Mouse (Mus musculus) stomach, embryonic 14.5 days (tissue): Measurements from ENCODE around the gene Ptprm. TPM values are rescaled to one million over a fixed set of nuclear protein-coding genes. Genes with fewer than 3 reads are reported as not detected.

Experiments used
- ATAC-seq: fragments of 200-750 bp; cut with Nextera tagmentation; 2 replicates; pipeline ENCODE4 v1.8.0; 2017; ENCODE audit warnings: low read depth, moderate TSS enrichment; ENCODE audit not compliant: insufficient number of reproducible peaks, insufficient read depth, low FRiP score
- H3K27ac ChIP-seq: fragments of 300-500 bp; sonication (generic); 2 replicates; pipeline ENCODE4 v1.5.1; 2014; ENCODE audit warnings: mild to moderate bottlenecking, low read length, moderate library complexity, mixed read lengths
- H3K27me3 ChIP-seq: fragments of 300-500 bp; sonication (generic); 2 replicates; pipeline ENCODE4 v1.6.1; 2014; ENCODE audit warnings: low read length, control low read depth, mixed read lengths; ENCODE audit not compliant: control insufficient read depth, insufficient read depth
- H3K36me3 ChIP-seq: fragments of 300-500 bp; sonication (generic); 2 replicates; pipeline ENCODE4 v1.6.1; 2014; ENCODE audit warnings: mild to moderate bottlenecking, control low read depth, low read length, moderate library complexity, mixed read lengths; ENCODE audit not compliant: control insufficient read depth, insufficient read depth
- H3K4me1 ChIP-seq: fragments of 300-500 bp; sonication (generic); 2 replicates; pipeline ENCODE4 v1.6.1; 2014; ENCODE audit warnings: low read length, control low read depth, mixed read lengths; ENCODE audit not compliant: control insufficient read depth, insufficient read depth
- H3K4me2 ChIP-seq: fragments of 300-500 bp; sonication (generic); replicated peaks from 2 replicates; pipeline ENCODE4 v1.6.1; 2014; ENCODE audit warnings: low read depth, low read length, control low read depth
- H3K4me3 ChIP-seq: fragments of 300-500 bp; sonication (generic); 2 replicates; pipeline ENCODE4 v1.5.1; 2014; ENCODE audit warnings: low read depth, low read length, control low read depth
- H3K9ac ChIP-seq: fragments of 300-500 bp; sonication (generic); replicated peaks from 2 replicates; pipeline ENCODE4 v1.6.1; 2014; ENCODE audit warnings: low read depth, mild to moderate bottlenecking, control low read depth, low read length, moderate library complexity, mixed read lengths
- H3K9me3 ChIP-seq: fragments of 300-500 bp; sonication (generic); 2 replicates; pipeline ENCODE4 v1.6.1; 2016; ENCODE audit warnings: low read depth, low read length, control low read depth; ENCODE audit not compliant: control insufficient read depth
- WGBS: fragments of 180-500 bp; shearing (Covaris S2); extraction: QIAGEN DNeasy Blood & Tissue Kit; methylation state at CpG from one replicate; pipeline ENCODE4 v1.1.7; 2014; 5-methylcytosine and 5-hydroxymethylcytosine counted together
- polyA plus RNA-seq: library from polyadenylated mRNA; unstranded; fragments of >200 nt; fragmentation: Nextera tagmentation; extraction: Ambion mirVana; gene quantifications from 2 replicates; pipeline ENCODE4 v1.2.1, GENCODE M21; 2014

Ptprm gene
- polyA plus RNA-seq, 1 experiment from 2014 or later = 17.7 TPM

DNA sequence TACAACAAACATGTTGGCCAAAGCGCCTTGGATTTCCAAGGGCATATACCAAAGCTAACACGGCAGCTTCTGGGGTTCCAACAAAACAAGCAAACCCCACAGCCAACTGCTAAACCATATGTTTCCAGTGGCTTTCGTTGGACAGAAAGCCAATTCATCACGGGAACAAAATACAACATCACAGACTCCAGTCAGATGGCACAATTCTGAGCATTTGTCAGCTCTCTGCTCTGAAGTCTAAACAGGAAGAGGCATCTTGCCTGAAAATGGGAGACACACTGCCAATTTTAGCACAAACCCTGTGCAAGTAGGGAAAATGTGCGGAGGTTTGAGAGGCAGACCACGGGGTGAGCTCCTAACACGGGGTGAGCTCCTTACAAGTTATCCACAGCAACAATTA, 226.7 kb downstream of the Ptprm start:
- no peaks in the 10 kb centered on the region for H3K9me3 ChIP-seq
- H3K27ac ChIP-seq = no peak overlapping the region
- no peak overlapping the region for H3K9ac ChIP-seq
- no peaks in the 10 kb centered on the region for H3K36me3 ChIP-seq
- H3K4me1 ChIP-seq = no peaks in the 10 kb centered on the region; the same call in 1 of the 2 replicates
- 54% methylated on average over 7 of the region's 7 CpGs for WGBS
- H3K4me3 ChIP-seq = no peak overlapping the region
- no peak overlapping the region for H3K4me2 ChIP-seq
- ATAC-seq = no peak
- no peaks in the 10 kb centered on the region for H3K27me3 ChIP-seq

DNA sequence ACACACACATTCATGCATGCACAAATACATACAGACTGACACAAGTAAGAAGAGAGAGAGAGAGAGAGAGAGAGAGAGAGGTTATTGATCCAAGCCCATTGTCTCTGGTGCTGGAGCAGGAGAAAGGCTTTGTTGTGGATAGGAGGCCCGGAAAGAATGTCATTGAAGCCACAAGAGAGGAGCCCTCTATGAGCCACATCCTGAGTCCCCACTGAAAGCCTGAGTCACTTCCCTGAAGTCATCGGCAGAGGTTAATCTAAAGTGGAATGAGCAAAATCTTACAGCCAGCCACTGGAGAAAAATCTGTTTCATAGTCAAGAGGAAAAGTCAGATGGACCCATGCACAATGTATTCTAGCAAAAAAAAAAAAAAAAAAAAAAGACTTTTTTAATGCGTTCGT, 228.7 kb downstream of the Ptprm start:
- no peak for ATAC-seq
- Histone ChIP-seq H3K9ac (no peak overlapping the region), H3K9me3 (no peaks in the 10 kb centered on the region), H3K4me2 (no peak overlapping the region), H3K36me3 (no peaks in the 10 kb centered on the region), H3K27ac (no peak overlapping the region), H3K4me3 (no peak overlapping the region), H3K4me1 (no peaks in the 10 kb centered on the region; the same call in 1 of the 2 replicates), H3K27me3 (no peaks in the 10 kb centered on the region)
- WGBS = 70% methylated on average over 4 of the region's 4 CpGs

DNA sequence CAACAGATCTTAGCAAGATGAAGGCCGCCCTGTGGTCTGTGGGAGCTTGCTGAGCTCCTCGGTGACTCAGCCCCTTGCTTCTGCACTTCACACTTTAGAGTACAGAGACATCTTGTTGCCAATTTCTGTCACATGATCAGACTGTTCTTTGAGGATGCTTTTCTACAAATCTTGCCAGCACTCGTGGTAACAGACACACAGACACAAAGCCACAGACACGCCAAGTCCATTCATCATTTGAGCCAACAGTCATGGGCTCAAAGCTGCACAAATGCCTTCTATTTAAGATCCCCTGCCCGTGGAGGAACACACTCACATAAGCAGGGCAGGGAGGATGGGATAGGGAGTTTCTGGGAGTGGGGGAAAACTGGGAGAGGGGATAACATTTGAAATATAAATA, 230.0 kb downstream of the Ptprm start:
- Histone ChIP-seq H3K36me3 (no peaks in the 10 kb centered on the region), H3K9me3 (no peaks in the 10 kb centered on the region), H3K27me3 (no peaks in the 10 kb centered on the region), H3K9ac (no peak overlapping the region), H3K4me3 (no peak overlapping the region), H3K4me2 (no peak overlapping the region), H3K4me1 (no peaks in the 10 kb centered on the region; the same call in 1 of the 2 replicates), H3K27ac (no peak overlapping the region)
- no peak for ATAC-seq
- WGBS = 64% methylated on average over 5 of the region's 5 CpGs

DNA sequence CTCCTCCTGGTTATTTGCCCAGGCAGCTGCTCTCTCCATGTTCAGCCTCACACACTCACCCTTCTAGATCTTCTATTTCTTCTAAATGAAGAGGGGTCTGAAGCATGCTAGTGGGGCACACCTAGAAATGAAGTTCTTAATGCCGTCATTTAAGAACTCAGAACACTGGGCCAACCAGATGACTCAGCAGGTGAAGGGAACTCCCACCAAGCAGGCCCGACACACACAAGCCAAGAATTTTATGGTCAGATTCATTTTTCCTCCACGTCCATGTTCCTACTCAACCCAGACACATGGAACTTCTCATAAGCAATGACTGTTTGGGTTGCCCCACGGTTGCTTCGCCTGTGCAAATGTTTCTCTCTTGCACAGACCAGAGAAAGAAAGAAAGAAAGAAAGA, 230.5 kb downstream of the Ptprm start:
- no peak overlapping the region for H3K9ac ChIP-seq
- no peak overlapping the region for H3K27ac ChIP-seq
- WGBS = 57% methylated on average over 5 of the region's 5 CpGs
- no peak for ATAC-seq
- H3K4me1 ChIP-seq = no peaks in the 10 kb centered on the region; the same call in 1 of the 2 replicates
- H3K4me2 ChIP-seq = no peak overlapping the region
- H3K27me3 ChIP-seq = no peaks in the 10 kb centered on the region
- H3K9me3 ChIP-seq = no peaks in the 10 kb centered on the region
- no peaks in the 10 kb centered on the region for H3K36me3 ChIP-seq
- H3K4me3 ChIP-seq = no peak overlapping the region

DNA sequence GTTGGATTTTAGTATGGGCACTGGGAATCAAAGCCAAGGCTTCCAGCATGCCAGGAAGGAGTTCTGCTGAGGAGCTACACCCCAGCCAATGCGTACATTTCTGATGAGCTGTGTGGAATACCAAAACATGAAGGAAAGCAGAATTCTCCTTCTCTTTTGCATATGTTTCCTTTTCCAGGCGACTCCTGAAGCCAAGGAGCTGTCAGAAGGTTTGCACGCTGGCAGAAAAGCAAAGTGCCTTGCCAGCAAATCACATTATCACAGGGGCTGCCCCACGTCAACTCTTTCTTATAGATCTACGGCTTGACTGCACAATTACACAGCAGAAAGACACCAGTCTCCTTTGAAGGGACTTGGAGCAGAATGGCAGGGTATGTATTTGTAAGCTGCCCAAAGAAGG, 233.4 kb downstream of the Ptprm start:
- Histone ChIP-seq H3K9me3 (no peaks in the 10 kb centered on the region), H3K36me3 (no peaks in the 10 kb centered on the region), H3K27ac (no peak overlapping the region), H3K4me3 (no peak overlapping the region), H3K4me1 (no peaks in the 10 kb centered on the region; the same call in 1 of the 2 replicates), H3K9ac (no peak overlapping the region), H3K4me2 (no peak overlapping the region), H3K27me3 (no peaks in the 10 kb centered on the region)
- no peak for ATAC-seq
- 65% methylated on average over 5 of the region's 5 CpGs for WGBS

DNA sequence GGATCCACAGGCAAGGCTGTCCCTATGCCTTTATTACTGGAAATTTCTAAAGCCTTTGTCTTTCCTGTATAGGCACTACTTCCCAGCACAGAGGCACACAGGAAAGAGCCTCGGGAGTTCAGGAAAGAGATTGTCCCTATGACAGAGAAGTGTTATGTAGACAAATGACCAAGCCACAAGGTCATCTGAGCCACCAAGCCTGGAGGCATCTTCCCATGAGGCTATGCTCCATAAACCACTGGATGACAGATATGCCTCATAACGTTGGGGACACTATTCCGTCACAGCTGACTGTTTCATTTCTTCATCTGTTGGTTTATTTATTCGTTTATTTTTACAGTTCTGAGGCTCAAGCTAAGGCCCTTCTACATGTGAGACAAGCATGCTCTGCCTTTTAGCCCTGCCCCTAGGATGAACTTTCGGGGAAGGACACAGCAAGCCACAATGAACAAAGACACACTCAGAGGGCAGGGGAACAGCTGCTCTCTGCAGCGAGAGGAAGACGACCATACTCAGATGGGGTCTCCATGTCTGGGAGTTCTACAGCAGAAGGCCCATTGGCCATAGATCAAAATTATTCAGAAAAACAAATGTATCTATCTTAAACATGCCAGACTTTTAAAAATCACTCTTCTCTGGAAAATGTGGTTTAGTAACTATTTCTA, 235.4 kb downstream of the Ptprm start:
- H3K9me3 ChIP-seq = no peaks in the 10 kb centered on the region
- H3K9ac ChIP-seq = no peak overlapping the region
- no peak overlapping the region for H3K4me2 ChIP-seq
- no peaks in the 10 kb centered on the region for H3K27me3 ChIP-seq
- H3K36me3 ChIP-seq = no peaks in the 10 kb centered on the region
- H3K27ac ChIP-seq = no peak overlapping the region
- 0 out of 2 replicates have a peak, but pooled peaks have one; percentile 33 for ATAC-seq
- H3K4me3 ChIP-seq = no peak overlapping the region
- 52% methylated on average over 7 of the region's 7 CpGs for WGBS
- no peaks in the 10 kb centered on the region; the same call in 1 of the 2 replicates for H3K4me1 ChIP-seq

DNA sequence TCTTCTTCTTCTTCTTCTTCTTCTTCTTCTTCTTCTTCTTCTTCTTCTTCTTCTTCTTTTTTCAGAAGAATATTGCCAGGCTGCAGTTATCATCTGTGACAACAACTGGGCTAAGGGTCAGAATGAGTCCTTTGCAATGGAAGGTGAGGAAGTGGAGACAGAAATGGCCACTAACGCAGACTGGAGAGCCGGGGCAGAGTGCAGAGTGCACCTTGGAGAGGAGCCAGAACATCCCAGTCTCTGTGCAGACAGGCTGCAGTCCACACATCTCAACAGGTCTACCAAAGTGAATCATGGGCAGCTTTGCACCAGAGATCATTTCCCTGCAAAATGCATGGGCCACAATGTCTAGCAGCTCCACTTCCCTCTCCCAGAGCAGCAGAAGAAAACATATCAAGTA, 239.4 kb downstream of the Ptprm start:
- H3K27ac ChIP-seq = no peak overlapping the region
- no peaks in the 10 kb centered on the region for H3K36me3 ChIP-seq
- no peaks in the 10 kb centered on the region for H3K4me1 ChIP-seq
- no peak overlapping the region for H3K4me2 ChIP-seq
- no peaks in the 10 kb centered on the region for H3K27me3 ChIP-seq
- H3K9me3 ChIP-seq = no peaks in the 10 kb centered on the region
- 70% methylated on average over 2 of the region's 2 CpGs for WGBS
- H3K9ac ChIP-seq = no peak overlapping the region
- ATAC-seq = no peak
- H3K4me3 ChIP-seq = no peak overlapping the region

DNA sequence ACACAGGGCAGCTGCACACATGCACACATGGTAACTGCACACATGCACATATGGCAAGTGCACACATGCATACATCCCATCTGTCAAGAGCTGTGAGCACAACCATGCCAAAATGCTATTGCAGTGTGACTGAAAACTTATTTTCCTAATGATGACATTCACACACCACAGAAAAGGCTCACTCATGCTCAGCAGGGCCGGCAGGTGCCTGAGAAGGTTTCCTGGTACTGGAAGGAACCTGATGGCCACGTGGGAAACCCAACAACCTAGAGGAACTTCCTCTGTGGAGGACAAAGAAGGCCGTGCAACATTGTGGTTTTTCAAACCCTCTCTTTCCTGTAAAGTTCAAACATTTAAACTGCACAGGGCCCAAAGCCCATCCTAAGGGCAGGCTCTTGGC, 241.6 kb downstream of the Ptprm start:
- H3K4me2 ChIP-seq = no peak overlapping the region
- 80% methylated on average over 3 of the region's 3 CpGs for WGBS
- H3K27me3 ChIP-seq = no peaks in the 10 kb centered on the region
- H3K4me1 ChIP-seq = no peaks in the 10 kb centered on the region
- H3K27ac ChIP-seq = no peak overlapping the region
- H3K4me3 ChIP-seq = no peak overlapping the region
- no peak for ATAC-seq
- no peaks in the 10 kb centered on the region for H3K9me3 ChIP-seq
- H3K36me3 ChIP-seq = no peaks in the 10 kb centered on the region
- no peak overlapping the region for H3K9ac ChIP-seq

DNA sequence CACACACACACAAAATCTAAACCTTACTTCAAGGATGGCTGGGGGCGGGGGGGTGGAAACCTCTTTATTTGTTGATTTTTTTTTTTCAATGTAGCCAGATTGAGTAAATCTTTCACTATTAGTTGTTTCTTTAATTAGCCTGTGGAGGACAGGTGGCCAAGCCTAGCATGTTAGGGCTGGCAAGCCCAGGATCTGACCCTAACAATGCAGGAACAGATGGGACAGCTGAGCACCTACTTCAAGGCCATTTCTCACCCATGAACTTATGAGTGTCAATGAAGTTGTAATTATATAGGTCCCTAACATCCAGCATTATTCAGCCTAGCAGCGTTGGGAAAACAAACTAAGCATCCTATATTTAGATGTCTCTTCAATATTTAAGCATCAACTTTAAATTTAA, 248.1 kb downstream of the Ptprm start:
- H3K36me3 ChIP-seq = no peaks in the 10 kb centered on the region
- no peaks in the 10 kb centered on the region for H3K4me1 ChIP-seq
- 75% methylated on average over 2 of the region's 2 CpGs for WGBS
- H3K4me3 ChIP-seq = no peak overlapping the region
- ATAC-seq = no peak
- H3K4me2 ChIP-seq = no peak overlapping the region
- H3K9ac ChIP-seq = no peak overlapping the region
- H3K27me3 ChIP-seq = no peaks in the 10 kb centered on the region
- H3K9me3 ChIP-seq = no peaks in the 10 kb centered on the region
- no peak overlapping the region for H3K27ac ChIP-seq
